Mouse (Mus musculus) kidney, adult 11 months (tissue): ENCODE results near the gene Acer3.

Source experiments
- DNase-seq: peaks from one replicate; pipeline ENCODE4 v3.0.0; 2022

Gene Acer3

GRCm38 (mm10) chr7:98321083-98321482 lies at the start of gene Acer3:
Gene Acer3 (minus strand): TSS chr7:98321208.
- DNase-seq, result no peak

- no peak for DNase-seq
Measured at GRCm38 (mm10) chr7:98369762-98370369, 48.9 kb upstream of the Acer3 start.

GRCm38 (mm10) chr7:98361662-98362061 lies 40.7 kb upstream of the Acer3 start:
- DNase-seq, result no peak

GRCm38 (mm10) chr7:98361063-98361652 lies 40.1 kb upstream of the Acer3 start, which contains the start of gene Tsku:
Gene Tsku (minus strand): TSS chr7:98361328.
- DNase-seq, result peak; percentile 88

GRCm38 (mm10) chr7:98360621-98360990 lies 39.6 kb upstream of the Acer3 start:
- DNase-seq, result no peak

GRCm38 (mm10) chr7:98359951-98360620 lies 39.1 kb upstream of the Acer3 start:
- peak; percentile 52 for DNase-seq

GRCm38 (mm10) chr7:98358016-98358415 lies 37.0 kb upstream of the Acer3 start:
- no peak for DNase-seq

- no peak for DNase-seq
Measured at GRCm38 (mm10) chr7:98357324-98357723, 36.3 kb upstream of the Acer3 start.

GRCm38 (mm10) chr7:98354921-98355310 lies 33.9 kb upstream of the Acer3 start:
- DNase-seq, result peak; percentile 90

- DNase-seq, result no peak
Measured at GRCm38 (mm10) chr7:98354160-98354920, 33.3 kb upstream of the Acer3 start.

- DNase-seq, result no peak
Measured at GRCm38 (mm10) chr7:98353616-98354015, 32.6 kb upstream of the Acer3 start.

- DNase-seq, result peak; percentile 52
Measured at GRCm38 (mm10) chr7:98351523-98351922, 30.5 kb upstream of the Acer3 start.

GRCm38 (mm10) chr7:98349821-98350220 lies 28.8 kb upstream of the Acer3 start:
- no peak for DNase-seq

- peak; percentile 69 for DNase-seq
Measured at GRCm38 (mm10) chr7:98349096-98349495, 28.1 kb upstream of the Acer3 start.

- no peak for DNase-seq
Measured at GRCm38 (mm10) chr7:98348043-98348442, 27.0 kb upstream of the Acer3 start.

- DNase-seq, result no peak
Measured at GRCm38 (mm10) chr7:98347471-98347870, 26.5 kb upstream of the Acer3 start.

- no peak for DNase-seq
Measured at GRCm38 (mm10) chr7:98345036-98345435, 24.0 kb upstream of the Acer3 start.

- no peak for DNase-seq
Measured at GRCm38 (mm10) chr7:98344361-98344760, 23.4 kb upstream of the Acer3 start.

GRCm38 (mm10) chr7:98342249-98342648 lies 21.2 kb upstream of the Acer3 start:
- DNase-seq, result no peak

- DNase-seq, result peak; percentile 71
Measured at GRCm38 (mm10) chr7:98341475-98341874, 20.5 kb upstream of the Acer3 start.

GRCm38 (mm10) chr7:98340343-98340742 lies 19.3 kb upstream of the Acer3 start:
- DNase-seq, result no peak

- no peak for DNase-seq
Measured at GRCm38 (mm10) chr7:98333987-98334386, 13.0 kb upstream of the Acer3 start.

GRCm38 (mm10) chr7:98333507-98333906 lies 12.5 kb upstream of the Acer3 start:
- no peak for DNase-seq
